Mouse (Mus musculus) lung, postnatal 10 days (tissue): Measurements from ENCODE around the gene Zscan10.

ENCODE experiments used
- DNase-seq: peaks from one replicate; pipeline ENCODE4 v3.0.0; 2021

The Zscan10 gene

GRCm38 (mm10) chr17:23600641-23601622 is at the start of gene Zscan10:
Gene Zscan10, plus strand, starts transcription at chr17:23600856.
- DNase-seq = peak; percentile 6

GRCm38 (mm10) chr17:23550856-23551255 is 49.8 kb upstream of the Zscan10 start:
- DNase-seq = no peak

- DNase-seq = no peak
Observed at GRCm38 (mm10) chr17:23551416-23551815, 49.2 kb upstream of the Zscan10 start.

DNA sequence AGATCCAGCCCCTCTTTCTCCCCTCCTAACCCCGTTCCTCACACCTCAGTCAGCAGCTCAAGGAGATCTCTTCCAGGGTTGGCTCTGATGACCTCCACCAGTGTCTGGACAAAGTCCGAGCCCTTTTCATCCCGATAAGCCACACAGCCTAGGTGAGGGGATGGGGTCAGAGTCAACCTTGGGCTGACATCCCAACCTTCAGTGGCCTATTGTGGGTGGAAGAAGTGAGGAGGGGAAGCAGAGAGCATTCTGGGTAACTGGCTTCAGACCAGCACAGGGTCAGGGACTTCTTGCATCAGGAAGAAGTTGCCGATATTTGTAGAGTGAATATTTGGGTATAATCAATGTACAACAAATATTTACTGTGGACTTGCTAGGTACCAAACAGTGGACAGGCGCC is 48.7 kb upstream of the Zscan10 start:
- DNase-seq = no peak

- no peak for DNase-seq
Observed at GRCm38 (mm10) chr17:23552896-23553633, 47.6 kb upstream of the Zscan10 start.

DNA sequence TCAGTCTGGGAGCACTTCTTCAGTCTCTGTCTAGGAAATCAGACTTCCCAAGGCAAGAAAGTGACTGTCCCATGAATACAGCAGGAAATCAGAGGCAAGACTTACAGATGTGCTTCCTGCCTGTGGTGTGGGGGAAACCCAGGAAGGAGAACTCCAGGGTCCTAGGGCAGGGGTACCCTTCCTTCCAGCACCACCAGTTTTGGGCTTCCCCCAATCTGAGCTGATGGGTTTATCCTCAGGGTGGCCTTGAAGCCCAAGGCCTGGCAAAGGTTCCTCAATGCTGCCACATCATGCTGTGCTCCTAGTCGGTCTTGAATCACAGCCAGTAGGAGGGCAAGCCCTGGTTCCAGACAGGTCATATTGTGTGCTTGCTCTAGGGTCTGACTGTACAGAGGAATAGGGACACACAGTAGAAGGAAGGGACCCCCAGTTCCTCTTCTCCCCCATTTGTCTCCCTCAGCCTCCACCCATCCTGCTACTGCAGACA is 47.0 kb upstream of the Zscan10 start:
- no peak for DNase-seq

- DNase-seq = no peak
Observed at GRCm38 (mm10) chr17:23554321-23554720, 46.3 kb upstream of the Zscan10 start.

- no peak for DNase-seq
Observed at GRCm38 (mm10) chr17:23555243-23555916, 45.3 kb upstream of the Zscan10 start.

- DNase-seq = peak; percentile 60
Observed at GRCm38 (mm10) chr17:23559767-23560166, 40.9 kb upstream of the Zscan10 start.

DNA sequence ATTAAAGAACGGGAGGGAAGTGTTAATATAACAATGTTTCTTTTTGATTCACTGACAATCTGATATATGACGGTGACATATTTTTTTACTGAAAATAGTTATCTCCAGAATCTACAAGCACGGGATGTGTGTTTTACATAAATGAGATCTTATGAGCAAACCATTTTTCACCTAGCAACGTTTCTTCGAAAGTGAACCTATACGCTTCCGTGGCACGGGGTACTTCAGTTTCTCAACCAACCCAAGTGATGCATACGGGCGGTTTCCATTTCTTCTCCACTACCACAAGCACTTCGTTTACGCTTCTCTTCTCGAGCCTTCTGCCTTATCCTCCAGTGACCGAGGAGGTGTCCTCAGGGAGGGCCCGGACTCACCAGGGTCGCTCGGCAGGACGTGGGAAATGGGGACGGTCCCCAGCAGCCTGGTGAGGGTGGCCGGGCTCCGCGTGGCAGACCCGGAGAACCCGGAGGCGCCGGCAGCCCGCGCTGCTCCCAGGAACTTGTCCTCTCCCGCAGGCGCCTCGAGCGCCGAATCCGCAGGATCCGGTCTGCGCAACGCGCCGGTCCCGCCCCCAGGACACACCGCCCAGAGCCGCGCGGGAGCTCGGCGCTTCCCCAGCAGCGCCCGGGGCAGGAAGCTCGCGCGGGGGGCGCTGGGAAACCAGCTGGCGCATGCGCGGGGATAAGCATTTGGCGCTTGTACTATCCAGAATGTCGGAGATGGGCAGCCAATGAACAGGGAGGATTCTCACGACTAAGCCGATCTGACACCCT is 36.9 kb upstream of the Zscan10 start, which contains the start of gene Zfp213:
Gene Zfp213, minus strand, starts transcription at position 644 of the 773 bp plus-strand sequence.
- peak; percentile 96 for DNase-seq

DNA sequence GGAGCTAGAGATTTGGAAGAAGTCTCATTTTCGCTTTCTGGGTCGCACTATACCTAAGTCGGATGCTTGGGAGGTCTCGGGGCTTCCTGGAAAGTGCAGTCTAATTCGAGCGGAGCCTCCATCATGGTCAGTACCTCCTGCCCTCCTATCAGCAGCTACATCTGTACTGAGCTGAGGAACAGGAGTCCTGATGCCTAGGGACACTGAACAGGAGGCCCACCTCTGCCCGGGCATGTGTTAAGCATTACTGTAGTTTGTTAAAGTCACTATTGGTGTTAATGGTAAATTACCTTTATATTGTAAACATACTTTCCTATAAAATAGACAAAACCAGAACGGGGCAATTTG is 36.3 kb upstream of the Zscan10 start:
- DNase-seq = no peak

DNA sequence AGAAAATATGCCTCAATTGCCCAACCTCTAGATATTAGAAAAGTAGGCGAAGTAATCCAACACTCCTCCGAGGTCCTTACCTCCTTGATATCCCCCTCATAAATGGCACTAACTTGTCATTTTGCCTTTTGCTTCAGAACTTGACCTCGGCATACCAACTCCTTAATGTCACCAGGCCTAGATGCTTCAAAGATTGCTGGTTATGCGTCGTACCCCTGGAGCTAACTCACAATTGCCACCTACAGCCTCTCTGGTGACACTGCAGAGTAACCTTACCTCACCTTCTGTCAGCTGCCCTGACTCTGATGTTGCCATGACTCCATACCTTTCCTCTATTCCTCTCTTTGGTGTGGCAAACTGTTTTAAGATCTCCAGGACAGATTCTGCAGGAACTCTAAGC is 33.9 kb upstream of the Zscan10 start:
- DNase-seq = no peak

DNA sequence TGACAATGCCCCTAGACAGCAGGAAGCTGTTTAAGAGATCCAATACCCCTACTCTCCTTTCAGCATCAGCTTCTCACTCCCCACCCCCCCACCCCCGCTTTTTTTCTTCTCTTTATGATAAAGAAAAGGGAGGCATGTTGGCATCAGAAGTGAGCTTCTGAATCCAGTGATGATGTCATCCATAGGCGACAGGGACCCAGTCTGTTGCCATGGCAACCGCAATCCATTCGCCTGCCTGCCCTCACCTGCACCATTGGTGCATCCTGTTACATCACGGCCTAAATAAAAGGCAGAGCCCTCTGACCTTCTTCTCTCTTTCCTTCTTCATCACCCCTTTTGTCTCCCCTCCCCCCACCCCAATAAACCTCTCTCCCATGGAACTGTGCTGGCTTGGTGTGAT is 32.3 kb upstream of the Zscan10 start:
- DNase-seq = no peak

DNA sequence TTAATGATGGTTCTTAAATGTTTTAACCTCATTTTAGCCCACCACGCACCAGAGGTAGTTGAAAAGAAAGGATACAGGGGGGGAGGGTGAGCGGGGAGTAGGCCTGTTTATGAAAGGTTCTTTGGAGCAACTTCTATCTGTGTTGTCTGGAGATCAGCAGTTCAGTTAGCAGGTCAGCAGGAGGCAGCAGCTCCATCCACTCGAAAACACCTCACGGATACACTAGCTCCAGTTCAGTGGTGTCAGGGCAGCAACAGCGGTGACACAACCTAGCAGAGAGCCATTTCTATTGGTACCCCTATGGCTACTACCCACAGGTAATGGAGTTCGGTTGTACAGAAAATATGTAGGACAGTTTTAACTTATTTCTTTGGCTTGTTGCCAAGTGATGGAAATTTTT is 30.6 kb upstream of the Zscan10 start:
- DNase-seq = peak; percentile 70

- DNase-seq = no peak
Observed at GRCm38 (mm10) chr17:23571084-23571483, 29.6 kb upstream of the Zscan10 start.

DNA sequence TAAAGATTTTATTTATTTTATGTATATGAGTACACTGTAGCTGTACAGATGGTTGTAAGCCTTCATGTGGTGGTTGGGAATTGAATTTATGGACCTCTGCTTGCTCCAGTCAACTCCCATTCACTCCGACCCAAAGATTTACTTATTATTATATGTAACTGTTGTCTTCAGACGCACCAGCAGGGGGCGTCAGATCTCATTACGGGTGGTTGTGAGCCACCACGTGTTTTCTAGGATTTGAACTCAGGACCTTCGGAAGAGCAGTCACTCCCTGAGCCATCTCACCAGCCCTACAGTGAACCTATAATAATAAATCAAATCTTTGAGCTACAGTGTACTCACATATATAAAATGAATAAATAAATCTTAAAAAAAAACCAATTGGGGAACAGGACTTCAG is 28.6 kb upstream of the Zscan10 start:
- DNase-seq = no peak

DNA sequence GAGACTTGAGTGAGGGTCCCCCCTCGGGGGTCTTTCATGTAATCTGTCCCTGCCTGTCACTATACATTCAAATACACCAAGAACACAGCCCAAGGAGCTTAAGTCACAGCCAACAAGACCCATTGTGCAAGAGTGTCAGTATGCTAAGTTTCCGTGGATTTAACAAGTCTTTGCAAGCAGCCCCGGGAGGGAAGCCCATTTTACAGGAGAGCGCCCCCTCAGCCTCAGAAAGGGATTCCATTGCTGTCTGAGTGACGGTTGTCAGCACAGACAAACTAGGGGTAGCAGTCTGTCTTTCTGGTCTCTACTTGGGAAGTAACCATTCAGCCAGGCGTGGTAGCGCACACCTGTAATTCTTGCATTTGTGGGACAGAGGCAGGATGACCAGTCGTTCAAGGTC is 26.5 kb upstream of the Zscan10 start:
- DNase-seq = no peak

GRCm38 (mm10) chr17:23575951-23576552 is 24.6 kb upstream of the Zscan10 start:
- DNase-seq = no peak

GRCm38 (mm10) chr17:23584786-23585185 is 15.9 kb upstream of the Zscan10 start:
- DNase-seq = no peak

DNA sequence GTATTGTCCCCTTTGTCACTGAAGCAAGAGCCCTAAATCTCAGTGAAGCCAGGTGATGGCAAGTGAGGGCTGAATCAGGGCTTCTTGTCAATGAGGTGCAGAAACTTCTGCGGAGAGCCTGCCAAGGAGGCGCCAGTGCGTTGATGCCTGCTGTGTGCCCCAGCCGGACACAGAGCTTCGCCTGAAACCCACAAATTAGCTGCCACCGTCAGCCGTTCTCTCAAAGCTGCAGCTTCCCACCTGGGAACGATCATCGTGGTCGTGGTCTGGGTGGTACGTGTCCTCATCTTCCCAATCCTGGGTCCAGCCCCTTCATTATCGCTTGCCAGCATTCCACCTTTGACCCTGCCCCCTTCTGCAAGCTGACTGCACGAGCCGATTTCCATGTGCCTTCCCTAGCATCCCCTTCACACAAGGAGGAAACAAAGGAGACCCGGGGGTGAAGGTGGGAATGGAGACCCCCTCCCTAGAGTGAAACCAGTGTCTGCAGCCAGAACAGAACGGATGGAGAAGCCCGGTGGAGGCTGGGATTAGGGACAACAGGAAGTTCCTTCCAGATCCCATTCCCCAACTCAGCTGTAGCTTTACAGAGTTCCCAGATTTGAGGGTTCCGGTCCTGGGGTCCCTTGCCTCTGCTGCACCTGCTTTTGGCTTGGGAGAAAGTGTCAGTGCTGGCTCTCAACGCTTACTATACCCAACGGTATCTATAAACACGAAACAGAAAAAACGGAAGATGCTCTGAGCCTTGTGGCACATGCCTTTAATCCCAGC is 14.8 kb upstream of the Zscan10 start:
- peak; percentile 82 for DNase-seq

- no peak for DNase-seq
Observed at GRCm38 (mm10) chr17:23587253-23587652, 13.4 kb upstream of the Zscan10 start.
